Mouse (Mus musculus) neural tube, embryonic 15.5 days (tissue): ENCODE measurements around the gene Slc35c1. TPM values are rescaled to one million over a fixed set of nuclear protein-coding genes. Genes with fewer than 3 reads are reported as not detected.
A peak's percentile ranks its signal among the peaks of the same experiment; 100 is the strongest.

Source experiments
- ATAC-seq: fragments of 200-750 bp; cut with Nextera tagmentation; 2 replicates; pipeline ENCODE4 v1.8.0; 2017; ENCODE audit warnings: mild to moderate bottlenecking, moderate TSS enrichment, moderate library complexity; ENCODE audit not compliant: low FRiP score
- H3K27ac ChIP-seq: fragments of 300-500 bp; sonication (generic); replicated peaks from 2 replicates; pipeline ENCODE4 v1.5.1; 2015; ENCODE audit warnings: mild to moderate bottlenecking, inconsistent platforms
- H3K27me3 ChIP-seq: fragments of 300-500 bp; sonication (generic); replicated peaks from 2 replicates; pipeline ENCODE4 v1.6.1; 2015; ENCODE audit warnings: inconsistent platforms
- H3K36me3 ChIP-seq: fragments of 300-500 bp; sonication (generic); 2 replicates; pipeline ENCODE4 v1.6.1; 2015; ENCODE audit warnings: inconsistent platforms
- H3K4me1 ChIP-seq: fragments of 300-500 bp; sonication (generic); 2 replicates; pipeline ENCODE4 v1.6.1; 2015; ENCODE audit warnings: inconsistent platforms
- H3K4me2 ChIP-seq: fragments of 300-500 bp; sonication (generic); 2 replicates; pipeline ENCODE4 v1.6.1; 2015; ENCODE audit warnings: inconsistent platforms, mild to moderate bottlenecking, moderate library complexity
- H3K4me3 ChIP-seq: fragments of 300-500 bp; sonication (generic); replicated peaks from 2 replicates; pipeline ENCODE4 v1.5.1; 2015; ENCODE audit warnings: mild to moderate bottlenecking, inconsistent platforms
- H3K9ac ChIP-seq: fragments of 300-500 bp; sonication (generic); replicated peaks from 2 replicates; pipeline ENCODE4 v1.6.1; 2015; ENCODE audit warnings: mild to moderate bottlenecking, inconsistent platforms
- H3K9me3 ChIP-seq: fragments of 300-500 bp; sonication (generic); replicated peaks from 2 replicates; pipeline ENCODE4 v1.6.1; 2016; ENCODE audit warnings: inconsistent platforms
- WGBS: fragments of 180-500 bp; shearing (Covaris S2); methylation state at CpG from one replicate; pipeline ENCODE4 v1.1.7; 2015; ENCODE audit warnings: mixed read lengths; 5-methylcytosine and 5-hydroxymethylcytosine counted together
- polyA plus RNA-seq: library from polyadenylated mRNA; unstranded; fragments of >200 nt; fragmentation: Nextera tagmentation; extraction: Ambion mirVana; gene quantifications from 2 replicates; pipeline ENCODE4 v1.2.1, GENCODE M21; 2015

Slc35c1 gene
- polyA plus RNA-seq, 1 experiment from 2014 or later: 16.6 TPM

- no peaks in the 10 kb centered on the region for H3K9me3 ChIP-seq
- H3K4me3 ChIP-seq: peak overlapping the region; percentile 93
- peak overlapping the region; percentile 88 for H3K27ac ChIP-seq
- H3K36me3 ChIP-seq: no peaks in the 10 kb centered on the region
- H3K9ac ChIP-seq: peak overlapping the region; percentile 83
- no peak for ATAC-seq
- H3K4me2 ChIP-seq: peak overlapping the region; percentile 82
- peaks cover 65% of the 10 kb centered on the region for H3K4me1 ChIP-seq
- 0 out of 2 replicates have a peak, but pooled peaks cover 3% of the 10 kb centered on the region for H3K27me3 ChIP-seq
- WGBS: 30% methylated on average over 17 of the region's 17 CpGs
Observed at GRCm38 (mm10) chr2:92432299-92433295, 27.7 kb downstream of the Slc35c1 start.

GRCm38 (mm10) chr2:92431611-92432179 lies 28.6 kb downstream of the Slc35c1 start:
- Histone ChIP-seq H3K4me2 (peak overlapping the region; percentile 82), H3K4me1 (peaks cover 74% of the 10 kb centered on the region), H3K36me3 (no peaks in the 10 kb centered on the region), H3K9ac (peak overlapping the region; percentile 83), H3K27me3 (0 out of 2 replicates have a peak, but pooled peaks cover 3% of the 10 kb centered on the region), H3K27ac (peak overlapping the region; percentile 88), H3K4me3 (peak overlapping the region; percentile 93), H3K9me3 (no peaks in the 10 kb centered on the region)
- no peak for ATAC-seq
- WGBS: 14% methylated on average over 11 of the region's 11 CpGs

DNA sequence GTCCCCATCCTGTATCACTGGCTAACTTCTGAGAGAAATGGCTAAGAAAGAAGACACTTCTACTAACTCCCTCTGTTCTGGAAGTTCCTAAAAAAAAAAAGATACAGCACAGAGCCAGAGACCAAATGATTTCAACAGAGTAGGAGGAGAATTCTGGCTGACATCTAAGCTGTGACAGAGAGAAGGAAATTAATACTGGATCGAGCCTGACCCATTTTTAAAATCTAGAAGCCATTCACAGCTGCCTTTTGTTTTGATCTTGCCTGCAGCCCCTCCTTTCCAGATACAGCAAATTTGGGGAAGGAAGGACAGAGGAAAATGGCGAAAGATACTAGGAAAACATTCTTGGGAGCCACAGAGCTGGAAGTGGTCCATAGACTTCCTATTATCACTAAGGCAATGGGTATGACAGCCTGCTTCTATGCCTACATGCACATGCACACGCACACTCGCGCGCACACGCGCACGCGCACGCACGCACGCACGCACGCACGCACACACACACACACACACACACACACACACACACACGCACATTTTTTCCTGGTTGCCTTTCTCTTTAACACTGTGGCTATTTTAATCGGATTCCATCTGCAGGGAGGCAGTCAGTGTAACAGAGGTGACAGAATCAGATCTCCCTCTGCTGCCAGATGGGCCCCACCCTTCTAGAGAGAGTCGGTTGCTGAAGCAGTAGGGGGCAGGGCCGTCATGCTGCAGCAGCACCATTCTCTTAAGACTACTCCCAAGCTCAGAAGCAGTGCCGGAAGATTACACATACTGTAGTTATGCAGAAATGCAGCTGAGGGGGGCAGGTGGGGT lies 29.4 kb downstream of the Slc35c1 start:
- Histone ChIP-seq H3K4me2 (peak overlapping the region; percentile 82), H3K9me3 (no peaks in the 10 kb centered on the region), H3K4me1 (peaks cover 82% of the 10 kb centered on the region), H3K36me3 (no peaks in the 10 kb centered on the region), H3K27ac (peak overlapping the region; percentile 88), H3K4me3 (peak overlapping the region; percentile 93), H3K27me3 (no peaks in the 10 kb centered on the region), H3K9ac (peak overlapping the region; percentile 83)
- ATAC-seq: peak; percentile 26
- WGBS: 57% methylated on average over 21 of the region's 21 CpGs

GRCm38 (mm10) chr2:92430089-92430488 lies 30.2 kb downstream of the Slc35c1 start:
- H3K27ac ChIP-seq: peak overlapping the region; percentile 88; the same call in 1 of the 2 replicates
- H3K9ac ChIP-seq: no peak overlapping the region
- H3K36me3 ChIP-seq: 0 out of 2 replicates have a peak, but pooled peaks cover 4% of the 10 kb centered on the region
- WGBS: 86% methylated on average over 2 of the region's 2 CpGs
- no peak overlapping the region for H3K4me2 ChIP-seq
- no peaks in the 10 kb centered on the region for H3K27me3 ChIP-seq
- peaks cover 89% of the 10 kb centered on the region for H3K4me1 ChIP-seq
- H3K4me3 ChIP-seq: no peak overlapping the region
- ATAC-seq: no peak
- no peaks in the 10 kb centered on the region for H3K9me3 ChIP-seq

DNA sequence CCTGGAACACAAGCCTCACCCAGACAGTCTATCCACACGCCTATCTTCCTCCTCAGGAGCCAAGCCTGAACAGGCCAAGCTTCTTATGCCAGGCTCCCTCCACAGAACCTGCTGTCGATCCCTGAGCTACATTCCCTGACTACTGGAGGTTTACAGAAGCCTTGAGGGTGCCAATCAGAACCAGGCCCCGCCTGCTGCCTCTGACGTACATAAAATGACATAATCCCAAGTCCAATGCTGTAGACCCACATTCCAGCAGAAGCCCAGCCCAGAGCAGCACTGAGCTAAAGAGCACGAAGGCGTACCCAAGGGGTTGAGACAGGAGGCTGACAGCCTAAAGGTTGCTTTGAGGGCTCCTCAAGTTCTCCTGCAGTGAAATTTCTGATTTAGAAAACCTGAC lies 32.5 kb downstream of the Slc35c1 start:
- Histone ChIP-seq H3K27ac (peak overlapping the region; percentile 84), H3K4me3 (no peak overlapping the region), H3K4me2 (no peak overlapping the region), H3K9ac (no peak overlapping the region), H3K9me3 (no peaks in the 10 kb centered on the region), H3K27me3 (no peaks in the 10 kb centered on the region), H3K36me3 (peaks cover 18% of the 10 kb centered on the region), H3K4me1 (peaks cover 94% of the 10 kb centered on the region)
- no peak for ATAC-seq
- 65% methylated on average over 6 of the region's 6 CpGs for WGBS

GRCm38 (mm10) chr2:92426426-92426825 lies 33.9 kb downstream of the Slc35c1 start:
- 63% methylated on average over 3 of the region's 3 CpGs for WGBS
- no peak overlapping the region for H3K4me3 ChIP-seq
- no peak for ATAC-seq
- 0 out of 2 replicates have a peak overlapping the region, but pooled peaks have one; percentile 5 for H3K9ac ChIP-seq
- no peaks in the 10 kb centered on the region for H3K9me3 ChIP-seq
- peaks cover 86% of the 10 kb centered on the region for H3K4me1 ChIP-seq
- peaks cover 33% of the 10 kb centered on the region for H3K36me3 ChIP-seq
- no peaks in the 10 kb centered on the region for H3K27me3 ChIP-seq
- H3K27ac ChIP-seq: peak overlapping the region; percentile 84
- H3K4me2 ChIP-seq: no peak overlapping the region

DNA sequence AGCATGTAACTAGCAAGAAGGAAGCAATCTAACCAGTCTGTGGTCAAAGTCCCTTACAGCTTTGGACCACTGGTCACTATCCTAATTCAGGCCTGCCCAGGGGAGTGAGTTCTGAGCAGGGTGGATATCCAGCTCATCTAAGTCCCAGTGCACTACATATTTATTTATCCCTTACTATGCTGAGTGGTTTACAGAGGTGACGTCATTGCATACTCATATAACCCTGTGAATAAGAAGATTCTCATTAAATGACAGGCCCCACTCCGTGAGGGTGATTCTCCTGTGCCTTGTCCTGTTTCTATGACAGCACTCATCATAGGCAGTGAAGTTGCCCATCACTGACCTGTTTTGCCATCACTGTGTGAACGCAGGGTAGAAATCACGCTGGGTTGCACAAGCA lies 35.0 kb downstream of the Slc35c1 start:
- Histone ChIP-seq H3K4me3 (no peak overlapping the region), H3K4me2 (no peak overlapping the region), H3K9me3 (no peaks in the 10 kb centered on the region), H3K27me3 (no peaks in the 10 kb centered on the region), H3K9ac (no peak overlapping the region), H3K36me3 (peaks cover 44% of the 10 kb centered on the region), H3K27ac (peak overlapping the region; percentile 84), H3K4me1 (peaks cover 75% of the 10 kb centered on the region)
- WGBS: 66% methylated on average over 4 of the region's 4 CpGs
- ATAC-seq: no peak

DNA sequence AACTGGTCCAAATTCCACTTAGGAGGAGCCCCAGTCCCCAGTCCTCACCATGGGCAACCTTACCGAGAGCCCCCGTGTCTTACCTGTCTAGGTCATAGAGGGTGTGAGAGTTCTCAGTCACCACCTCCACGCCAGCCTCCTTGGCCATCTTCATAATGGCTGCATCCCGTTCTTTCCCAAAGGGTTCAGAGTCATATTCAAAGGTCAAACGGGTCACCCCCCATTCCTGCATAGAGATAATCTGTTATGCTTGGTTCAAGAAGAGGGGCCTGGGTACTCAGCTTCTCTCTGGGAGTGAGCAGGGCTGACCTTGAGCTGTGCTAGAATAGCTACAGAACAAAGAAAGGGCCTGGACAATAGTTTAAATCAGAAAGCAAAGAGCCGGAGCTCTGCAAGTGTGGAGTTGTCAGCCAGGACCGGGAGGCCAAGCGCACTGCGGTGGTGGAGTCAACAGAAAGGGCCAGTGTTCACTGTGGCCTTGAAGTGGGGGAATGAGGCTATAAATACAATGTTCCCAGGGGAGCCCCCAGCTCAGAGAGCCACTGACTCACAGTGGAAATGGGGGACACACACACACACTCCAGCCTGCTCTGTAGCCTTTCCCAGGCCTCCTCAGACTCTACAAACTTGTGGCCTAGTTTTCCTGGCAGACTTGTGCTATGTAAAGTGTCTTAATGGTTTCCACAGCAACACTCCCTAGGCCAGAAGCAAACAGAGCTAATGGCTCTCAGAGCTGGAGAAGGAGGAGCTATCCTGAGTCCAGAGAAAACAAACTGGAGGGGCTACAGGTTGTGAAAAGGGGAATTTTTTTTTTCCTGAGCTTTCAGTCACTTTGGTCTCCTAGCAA lies 35.7 kb downstream of the Slc35c1 start:
- no peaks in the 10 kb centered on the region for H3K9me3 ChIP-seq
- WGBS: 38% methylated on average over 9 of the region's 9 CpGs
- no peak overlapping the region for H3K4me2 ChIP-seq
- ATAC-seq: peak; percentile 58
- no peaks in the 10 kb centered on the region for H3K27me3 ChIP-seq
- H3K4me1 ChIP-seq: peaks cover 70% of the 10 kb centered on the region
- peak overlapping the region; percentile 84 for H3K27ac ChIP-seq
- H3K36me3 ChIP-seq: peaks cover 50% of the 10 kb centered on the region
- H3K9ac ChIP-seq: no peak overlapping the region
- no peak overlapping the region for H3K4me3 ChIP-seq

GRCm38 (mm10) chr2:92423702-92424461 lies 36.5 kb downstream of the Slc35c1 start:
- Histone ChIP-seq H3K9me3 (no peaks in the 10 kb centered on the region), H3K27ac (peak overlapping the region; percentile 84), H3K4me2 (no peak overlapping the region), H3K4me3 (no peak overlapping the region), H3K36me3 (peaks cover 58% of the 10 kb centered on the region), H3K9ac (no peak overlapping the region), H3K27me3 (no peaks in the 10 kb centered on the region), H3K4me1 (peaks cover 62% of the 10 kb centered on the region)
- ATAC-seq: 0 out of 2 replicates have a peak, but pooled peaks have one; percentile 24
- 57% methylated on average over 9 of the region's 9 CpGs for WGBS

- peaks cover 55% of the 10 kb centered on the region for H3K4me1 ChIP-seq
- no peaks in the 10 kb centered on the region for H3K9me3 ChIP-seq
- WGBS: 93% methylated on average over 9 of the region's 9 CpGs
- no peaks in the 10 kb centered on the region for H3K27me3 ChIP-seq
- no peak overlapping the region for H3K4me3 ChIP-seq
- no peak overlapping the region for H3K9ac ChIP-seq
- ATAC-seq: no peak
- H3K27ac ChIP-seq: peak overlapping the region; percentile 84
- H3K4me2 ChIP-seq: no peak overlapping the region
- H3K36me3 ChIP-seq: peaks cover 65% of the 10 kb centered on the region
Observed at GRCm38 (mm10) chr2:92423156-92423555, 37.2 kb downstream of the Slc35c1 start.
